Mouse (Mus musculus) liver, postnatal 0 days (tissue): ENCODE data around the gene Akt2. TPM values are rescaled to one million over a fixed set of nuclear protein-coding genes. Genes with fewer than 3 reads are reported as not detected.
A peak's percentile ranks its signal among the peaks of the same experiment; 100 is the strongest.

ENCODE experiments used
- ATAC-seq: fragments of 200-750 bp; cut with Nextera tagmentation; 2 replicates; pipeline ENCODE4 v1.8.0; 2017; ENCODE audit warnings: mild to moderate bottlenecking, moderate library complexity
- DNase-seq: peaks from one replicate; pipeline ENCODE4 v3.0.0-alpha.2; 2016
- H3K27ac ChIP-seq: fragments of 300-500 bp; sonication (generic); 2 replicates; pipeline ENCODE4 v1.5.1; 2014; ENCODE audit warnings: antibody characterized with exemption, moderate library complexity, mild to moderate bottlenecking, low read depth
- H3K27me3 ChIP-seq: fragments of 300-500 bp; sonication (generic); 2 replicates; pipeline ENCODE4 v1.6.1; 2014; ENCODE audit warnings: low read length, control low read depth, mixed read lengths; ENCODE audit not compliant: insufficient read depth
- H3K36me3 ChIP-seq: fragments of 300-500 bp; sonication (generic); replicated peaks from 2 replicates; pipeline ENCODE4 v1.6.1; 2014; ENCODE audit warnings: mild to moderate bottlenecking, control low read depth, low read length, moderate library complexity, mixed read lengths; ENCODE audit not compliant: insufficient read depth
- H3K4me1 ChIP-seq: fragments of 300-500 bp; sonication (generic); 2 replicates; pipeline ENCODE4 v1.6.1; 2014; ENCODE audit warnings: antibody characterized with exemption, mild to moderate bottlenecking, control low read depth; ENCODE audit not compliant: insufficient read depth
- H3K4me2 ChIP-seq: fragments of 300-500 bp; sonication (generic); 2 replicates; pipeline ENCODE4 v1.6.1; 2014; ENCODE audit warnings: low read depth, mild to moderate bottlenecking, low read length, moderate library complexity, mixed read lengths
- H3K4me3 ChIP-seq: fragments of 300-500 bp; sonication (generic); 2 replicates; pipeline ENCODE4 v1.5.1; 2014; ENCODE audit warnings: low read depth, low read length
- H3K9ac ChIP-seq: fragments of 300-500 bp; sonication (generic); replicated peaks from 2 replicates; pipeline ENCODE4 v1.6.1; 2014; ENCODE audit warnings: mild to moderate bottlenecking, moderate library complexity
- H3K9me3 ChIP-seq: fragments of 300-500 bp; sonication (generic); 2 replicates; pipeline ENCODE4 v1.6.1; 2016; ENCODE audit warnings: mild to moderate bottlenecking, control low read depth, low read length, mixed read lengths
- CTCF ChIP-seq: sonication (generic); IDR thresholded peaks from 2 replicates; pipeline ENCODE4 v1.5.1; 2016; ENCODE audit warnings: antibody characterized with exemption, low read depth
- EP300 ChIP-seq: IDR thresholded peaks from 2 replicates; pipeline ENCODE4 v1.6.1; 2016; ENCODE audit warnings: antibody characterized with exemption, low read depth, mild to moderate bottlenecking
- WGBS: fragments of 180-500 bp; shearing (Covaris S2); extraction: QIAGEN DNeasy Blood & Tissue Kit; methylation state at CpG from one replicate; pipeline ENCODE4 v1.1.7; 2014; ENCODE audit not compliant: insufficient replicate concordance; 5-methylcytosine and 5-hydroxymethylcytosine counted together
- polyA plus RNA-seq: library from polyadenylated mRNA; unstranded; fragments of >200 nt; fragmentation: Nextera tagmentation; extraction: Ambion mirVana; gene quantifications from 2 replicates; pipeline ENCODE4 v1.2.1, GENCODE M21; 2015

The Akt2 gene
- 24.0 and 25.5 TPM in 2 replicates for polyA plus RNA-seq

- under 1% methylated on average over 33 of the region's 71 CpGs for WGBS
- DNase-seq = peak; percentile 90
- Histone ChIP-seq H3K4me3 (peak within 1 kb of the TSS; percentile 69), H3K4me1 (peaks cover 42% of the 10 kb centered on the region), H3K4me2 (peak within 1 kb of the TSS; percentile 72), H3K27me3 (no peaks in the 10 kb centered on the region), H3K27ac (peak within 1 kb of the TSS; percentile 94), H3K36me3 (peaks cover 4% of the 10 kb centered on the region), H3K9ac (peak within 1 kb of the TSS; percentile 80), H3K9me3 (no peaks in the 10 kb centered on the region)
- TF ChIP-seq CTCF (no peak), EP300 (peak; percentile 66; the same call in 1 of the 2 replicates)
- ATAC-seq = peak; percentile 88
These were observed at the start of gene Akt2 for GRCm38 (mm10) chr7:27591266-27592216. Akt2 (plus strand) TSS chr7:27591552.

- Histone ChIP-seq H3K4me2 (peak overlapping the region; percentile 98), H3K9me3 (no peaks in the 10 kb centered on the region), H3K9ac (peak overlapping the region; percentile 69), H3K27ac (no peak overlapping the region), H3K4me3 (peak overlapping the region; percentile 61), H3K36me3 (peaks cover 17% of the 10 kb centered on the region), H3K4me1 (peaks cover 44% of the 10 kb centered on the region), H3K27me3 (no peaks in the 10 kb centered on the region)
- no peak for DNase-seq
- TF ChIP-seq CTCF = no peak
- ATAC-seq = no peak
- WGBS = 61% methylated on average over 5 of the region's 5 CpGs
These were observed 49.4 kb upstream of the Akt2 start for GRCm38 (mm10) chr7:27541922-27542321.

- H3K4me1 ChIP-seq = peaks cover 43% of the 10 kb centered on the region
- H3K4me2 ChIP-seq = peak overlapping the region; percentile 98
These were observed 48.8 kb upstream of the Akt2 start for GRCm38 (mm10) chr7:27542392-27543033.

GRCm38 (mm10) chr7:27543065-27543464 lies 48.3 kb upstream of the Akt2 start:
- WGBS = 41% methylated on average over 6 of the region's 6 CpGs
- H3K4me1 ChIP-seq = peaks cover 39% of the 10 kb centered on the region
- peaks cover 13% of the 10 kb centered on the region for H3K36me3 ChIP-seq
- ATAC-seq = no peak
- no peak for DNase-seq
- peak overlapping the region; percentile 61 for H3K4me3 ChIP-seq
- no peaks in the 10 kb centered on the region for H3K27me3 ChIP-seq
- H3K9me3 ChIP-seq = no peaks in the 10 kb centered on the region
- H3K9ac ChIP-seq = peak overlapping the region; percentile 69
- TF ChIP-seq EP300 = no peak
- no peak for TF ChIP-seq CTCF
- peak overlapping the region; percentile 98 for H3K4me2 ChIP-seq
- peak overlapping the region; percentile 51 for H3K27ac ChIP-seq

More at GRCm38 (mm10) chr7:27542392-27543033, 48.8 kb upstream of the Akt2 start:
- WGBS = 2% methylated on average over 30 of the region's 30 CpGs
- peak overlapping the region; percentile 61 for H3K4me3 ChIP-seq
- peak overlapping the region; percentile 51 for H3K27ac ChIP-seq
- DNase-seq (peak; percentile 86), ATAC-seq (peak; percentile 78)
- no peaks in the 10 kb centered on the region for H3K27me3 ChIP-seq
- no peak for TF ChIP-seq EP300
- TF ChIP-seq CTCF = no peak
- H3K36me3 ChIP-seq = peaks cover 15% of the 10 kb centered on the region
- H3K9ac ChIP-seq = peak overlapping the region; percentile 69
- no peaks in the 10 kb centered on the region for H3K9me3 ChIP-seq

- H3K27me3 ChIP-seq = no peaks in the 10 kb centered on the region
- no peak overlapping the region for H3K4me2 ChIP-seq
- WGBS = 81% methylated on average over 4 of the region's 4 CpGs
- TF ChIP-seq EP300 (no peak), CTCF (no peak)
- no peak overlapping the region for H3K9ac ChIP-seq
- H3K4me1 ChIP-seq = peaks cover 31% of the 10 kb centered on the region
- DNase-seq = no peak
- H3K9me3 ChIP-seq = no peaks in the 10 kb centered on the region
- H3K4me3 ChIP-seq = no peak overlapping the region
- H3K27ac ChIP-seq = no peak overlapping the region
- no peak for ATAC-seq
- H3K36me3 ChIP-seq = peaks cover 13% of the 10 kb centered on the region
These were observed 47.5 kb upstream of the Akt2 start for GRCm38 (mm10) chr7:27543851-27544250.
